8 mouse cellular contexts compared by ENCODE assay signal in genomic region chr17:78201221-78202058, GRCm38 (mm10). TPM values are rescaled to one million over a fixed set of nuclear protein-coding genes. Genes with fewer than 3 reads are reported as not detected.
DNase-seq lines count a peak whose midpoint lies in the region; ATAC-seq and TF ChIP-seq lines count a peak whose summit lies in the region.

No protein-coding gene starts in this region.

- peak overlapping the region; percentile 81 for H3K4me3 ChIP-seq in limb, embryonic 14.5 days (replicated peaks; ENCODE audit: low read length)
- H3K4me3 ChIP-seq in neural tube, embryonic 11.5 days (ENCODE audit: low read depth, low read length) = peak overlapping the region; percentile 86

- H3K27ac ChIP-seq in limb, embryonic 14.5 days (replicated peaks; ENCODE audit: low read depth, low read length) = peak overlapping the region; percentile 97
- peak overlapping the region; percentile 87; the same call in 1 of the 2 replicates for H3K27ac ChIP-seq in neural tube, embryonic 11.5 days (ENCODE audit: low read depth, low read length)

- 0% methylated on average over 37 of the region's 39 CpGs for WGBS in limb, embryonic 14.5 days
- under 1% methylated on average over 39 of the region's 39 CpGs for WGBS in neural tube, embryonic 11.5 days

- no peaks in the 10 kb centered on the region for H3K27me3 ChIP-seq in limb, embryonic 14.5 days (ENCODE audit: control insufficient read depth, insufficient read depth, low read length)
- 0 out of 2 replicates have a peak, but pooled peaks cover 5% of the 10 kb centered on the region for H3K27me3 ChIP-seq in neural tube, embryonic 11.5 days (ENCODE audit: control insufficient read depth, insufficient read depth, low read length)

- H3K4me2 ChIP-seq in limb, embryonic 14.5 days (replicated peaks; ENCODE audit: low read depth, low read length, severe bottlenecking) = peak overlapping the region; percentile 96
- peak overlapping the region; percentile 99 for H3K4me2 ChIP-seq in neural tube, embryonic 11.5 days (ENCODE audit: low read depth)

- H3K9ac ChIP-seq in limb, embryonic 14.5 days (ENCODE audit: low read depth, low read length, severe bottlenecking) = peak overlapping the region; percentile 84
- H3K9ac ChIP-seq in neural tube, embryonic 11.5 days (ENCODE audit: low read length) = peak overlapping the region; percentile 81

- ATAC-seq in hematopoietic stem cell, adult 5-6 weeks (replicated peaks in 1 of 2; ENCODE audit: insufficient read depth in 1 of 2, low FRiP score in 2 of 2, low TSS enrichment in 1 of 2, low read depth in 1 of 2, poor library complexity in 2 of 2, severe bottlenecking in 2 of 2) = peak; percentile 33 to 41
- peak; percentile 6; the same call in 1 of the 2 replicates for ATAC-seq in limb, embryonic 14.5 days (ENCODE audit: low FRiP score, low read depth)
- ATAC-seq in neural tube, embryonic 11.5 days (ENCODE audit: insufficient read depth, low FRiP score, low TSS enrichment) = peak; percentile 52
- no peak for ATAC-seq in erythroid progenitor cell, adult 5-6 weeks (replicated peaks; ENCODE audit: low FRiP score, poor library complexity, severe bottlenecking)

- H3K4me1 ChIP-seq in limb, embryonic 14.5 days (ENCODE audit: control insufficient read depth, insufficient read depth, low read length) = peaks cover 26% of the 10 kb centered on the region
- H3K4me1 ChIP-seq in neural tube, embryonic 11.5 days (ENCODE audit: control insufficient read depth, insufficient read depth, low read length) = peaks cover 15% of the 10 kb centered on the region

- peak; percentile 20 to 39 for DNase-seq in left cerebral cortex, postnatal 25 days (ENCODE audit: low spot score in 2 of 2)
- no peak for DNase-seq in left cerebral cortex, postnatal 4 days
- peak; percentile 31 for DNase-seq in T-cell, adult 2 months (ENCODE audit: low spot score)
- peak; percentile 56 for DNase-seq in embryo, embryonic 9.5 days (ENCODE audit: extremely low spot score)
- no peak for DNase-seq in limb, embryonic 14.5 days (ENCODE audit: low spot score)
- peak; percentile 48 for DNase-seq in neural tube, embryonic 11.5 days (ENCODE audit: low spot score)

- 0 out of 2 replicates have a peak, but pooled peaks cover 3% of the 10 kb centered on the region for H3K36me3 ChIP-seq in limb, embryonic 14.5 days (ENCODE audit: control insufficient read depth, insufficient read depth, low read length)
- H3K36me3 ChIP-seq in neural tube, embryonic 11.5 days (ENCODE audit: control insufficient read depth, insufficient read depth, low read length) = no peaks in the 10 kb centered on the region

- H3K9me3 ChIP-seq in limb, embryonic 14.5 days (ENCODE audit: control insufficient read depth, low read length) = no peaks in the 10 kb centered on the region
- no peaks in the 10 kb centered on the region for H3K9me3 ChIP-seq in neural tube, embryonic 11.5 days (ENCODE audit: control insufficient read depth, low read length)

- intact Hi-C loops in left cerebral cortex, postnatal 25 days (cut with DNase I) = loop anchor here (2.0 to 5.0 kb wide), 2 partner anchors 253 to 401 kb away; no protein-coding TSS in a partner anchor
- intact Hi-C loops in left cerebral cortex, postnatal 4 days (cut with DNase I) = loop anchor here (10.0 kb wide), 1 partner anchor 403 kb away; no protein-coding TSS in a partner anchor

- no peak for TF ChIP-seq POLR2A in limb, embryonic 14.5 days (IDR thresholded peaks at IDR 0.05; ENCODE audit: borderline replicate concordance, extremely low read depth, insufficient read depth, insufficient read length)

RNA-seq across cellular contexts. Expression of gene Crim1, which starts 1.4 kb away (rescaled TPM):
- 10 to 100 TPM; 70.3 to 81.0 TPM for total RNA-seq in left cerebral cortex, postnatal 25 days (2021)
- 10 to 100 TPM; 60.1 to 71.5 TPM for total RNA-seq in left cerebral cortex, postnatal 4 days (2021)
- total RNA-seq in hematopoietic stem cell, adult 5-6 weeks (2017) = 11.5 and 16.9 TPM in 2 replicates
- 22.9 and 29.9 TPM in 2 replicates for polyA plus RNA-seq in limb, embryonic 14.5 days (2012; rRNA removed)
- 10.5 and 13.9 TPM in 2 replicates for polyA plus RNA-seq in limb, embryonic 14.5 days (2014; fragmentation: Nextera tagmentation; extraction: Ambion mirVana)
- polyA plus RNA-seq in neural tube, embryonic 11.5 days (2014; fragmentation: Nextera tagmentation; extraction: Ambion mirVana) = 5.6 and 7.9 TPM in 2 replicates
- total RNA-seq in erythroid progenitor cell, adult 5-6 weeks (2015; ENCODE audit: low replicate concordance) = 0.36 and 0.84 TPM in 2 replicates
- 2.1 TPM in 1 of 2 replicates, not detected in the other for total RNA-seq in erythroid progenitor cell, adult 5-6 weeks (2017; ENCODE audit: low replicate concordance)

Comparison
In these comparisons a context has a peak if more than half of its experiments do, and no peak if none do; other contexts are left out.
1. DNase-seq: peak in left cerebral cortex, postnatal 25 days (2 of 2), T-cell, adult 2 months (single experiment), embryo, embryonic 9.5 days (single experiment) and neural tube, embryonic 11.5 days (single experiment); none in left cerebral cortex, postnatal 4 days (single experiment) and limb, embryonic 14.5 days (single experiment).